Mouse (Mus musculus) stomach, postnatal 0 days (tissue): ENCODE measurements around the gene Col25a1.

Experiments
- CTCF ChIP-seq: IDR thresholded peaks from 2 replicates; pipeline ENCODE4 v1.5.1; 2016; ENCODE audit warnings: antibody characterized with exemption, low read depth, mild to moderate bottlenecking, moderate library complexity
- EP300 ChIP-seq: optimal IDR thresholded peaks from 2 replicates; pipeline ENCODE3; 2016; ENCODE audit warnings: antibody characterized with exemption

- TF ChIP-seq CTCF (no peak), EP300 (no peak)
These were observed 377.0 kb downstream of the Col25a1 start for GRCm38 (mm10) chr3:130508330-130508729.
